Mouse (Mus musculus) embryonic facial prominence, embryonic 14.5 days (tissue): Measurements from ENCODE around the gene 1700125H20Rik. TPM values are rescaled to one million over a fixed set of nuclear protein-coding genes. Genes with fewer than 3 reads are reported as not detected.

Experiments
- ATAC-seq: fragments of 200-750 bp; cut with Nextera tagmentation; 2 replicates; pipeline ENCODE4 v1.8.0; 2017; ENCODE audit warnings: low read depth, moderate number of reproducible peaks, moderate TSS enrichment
- DNase-seq: peaks from one replicate; pipeline ENCODE4 v3.0.0-alpha.2; 2015; ENCODE audit warnings: low spot score
- H3K27ac ChIP-seq: fragments of 300-500 bp; sonication (generic); replicated peaks from 2 replicates; pipeline ENCODE4 v1.5.1; 2014; ENCODE audit warnings: low read depth, mild to moderate bottlenecking, low read length, moderate library complexity
- H3K27me3 ChIP-seq: fragments of 300-500 bp; sonication (generic); replicated peaks from 2 replicates; pipeline ENCODE4 v1.6.1; 2014; ENCODE audit warnings: low read length; ENCODE audit not compliant: control insufficient read depth, insufficient read depth
- H3K36me3 ChIP-seq: fragments of 300-500 bp; sonication (generic); 2 replicates; pipeline ENCODE4 v1.6.1; 2014; ENCODE audit warnings: low read length, mixed read lengths; ENCODE audit not compliant: control insufficient read depth, insufficient read depth
- H3K4me1 ChIP-seq: fragments of 300-500 bp; sonication (generic); 2 replicates; pipeline ENCODE4 v1.6.1; 2014; ENCODE audit warnings: antibody characterized with exemption, low read length; ENCODE audit not compliant: control insufficient read depth, insufficient read depth
- H3K4me2 ChIP-seq: fragments of 300-500 bp; sonication (generic); 2 replicates; pipeline ENCODE4 v1.6.1; 2014; ENCODE audit warnings: low read depth, mild to moderate bottlenecking, low read length, moderate library complexity, mixed read lengths
- H3K4me3 ChIP-seq: fragments of 300-500 bp; sonication (generic); 2 replicates; pipeline ENCODE4 v1.5.1; 2014; ENCODE audit warnings: low read depth, mild to moderate bottlenecking, low read length
- H3K9ac ChIP-seq: fragments of 300-500 bp; sonication (generic); 2 replicates; pipeline ENCODE4 v1.6.1; 2014; ENCODE audit warnings: low read depth, mild to moderate bottlenecking, low read length, moderate library complexity, mixed read lengths
- H3K9me3 ChIP-seq: fragments of 300-500 bp; sonication (generic); 2 replicates; pipeline ENCODE4 v1.6.1; 2016; ENCODE audit warnings: low read length; ENCODE audit not compliant: control insufficient read depth
- WGBS: fragments of 180-500 bp; shearing (Covaris S2); extraction: QIAGEN DNeasy Blood & Tissue Kit; methylation state at CpG from one replicate; pipeline ENCODE4 v1.1.7; 2014; 5-methylcytosine and 5-hydroxymethylcytosine counted together
- polyA plus RNA-seq: library from polyadenylated mRNA; unstranded; fragments of >200 nt; fragmentation: Nextera tagmentation; extraction: Ambion mirVana; gene quantifications from 2 replicates; pipeline ENCODE4 v1.2.1, GENCODE M21; 2014

The 1700125H20Rik gene
- polyA plus RNA-seq, 1 experiment from 2014 or later: 0.96 TPM

GRCm38 (mm10) chr11:85196046-85196445, 25.8 kb downstream of the 1700125H20Rik start:
- ATAC-seq (no peak), DNase-seq (no peak)
- Histone ChIP-seq H3K27me3 (no peaks in the 10 kb centered on the region), H3K4me1 (no peaks in the 10 kb centered on the region), H3K27ac (no peak overlapping the region), H3K4me3 (no peak overlapping the region), H3K9ac (no peak overlapping the region), H3K4me2 (no peak overlapping the region), H3K36me3 (peaks cover 98% of the 10 kb centered on the region), H3K9me3 (no peaks in the 10 kb centered on the region)
- WGBS: 90% methylated on average over 9 of the region's 9 CpGs

- Histone ChIP-seq H3K9me3 (no peaks in the 10 kb centered on the region), H3K4me3 (no peak overlapping the region), H3K4me2 (no peak overlapping the region), H3K9ac (no peak overlapping the region), H3K36me3 (peaks cover 100% of the 10 kb centered on the region), H3K4me1 (no peaks in the 10 kb centered on the region), H3K27ac (no peak overlapping the region), H3K27me3 (no peaks in the 10 kb centered on the region)
- ATAC-seq (no peak), DNase-seq (no peak)
- 88% methylated on average over 2 of the region's 2 CpGs for WGBS
Measured at GRCm38 (mm10) chr11:85198906-85199305, 28.7 kb downstream of the 1700125H20Rik start.

- no peaks in the 10 kb centered on the region for H3K9me3 ChIP-seq
- ATAC-seq (no peak), DNase-seq (no peak)
- H3K4me3 ChIP-seq: no peak overlapping the region
- peaks cover 93% of the 10 kb centered on the region for H3K36me3 ChIP-seq
- no peak overlapping the region for H3K27ac ChIP-seq
- H3K27me3 ChIP-seq: no peaks in the 10 kb centered on the region
- H3K4me2 ChIP-seq: no peak overlapping the region
- H3K9ac ChIP-seq: no peak overlapping the region
- H3K4me1 ChIP-seq: no peaks in the 10 kb centered on the region
Measured at GRCm38 (mm10) chr11:85206231-85206630, 36.0 kb downstream of the 1700125H20Rik start.

- H3K4me1 ChIP-seq: no peaks in the 10 kb centered on the region
- DNase-seq (no peak), ATAC-seq (no peak)
- no peak overlapping the region for H3K4me3 ChIP-seq
- WGBS: 95% methylated on average over 2 of the region's 2 CpGs
- peaks cover 95% of the 10 kb centered on the region for H3K36me3 ChIP-seq
- H3K9ac ChIP-seq: no peak overlapping the region
- no peaks in the 10 kb centered on the region for H3K9me3 ChIP-seq
- H3K27ac ChIP-seq: no peak overlapping the region
- H3K4me2 ChIP-seq: no peak overlapping the region
- no peaks in the 10 kb centered on the region for H3K27me3 ChIP-seq
Measured at GRCm38 (mm10) chr11:85211151-85211550, 40.9 kb downstream of the 1700125H20Rik start.

GRCm38 (mm10) chr11:85213215-85213614, 43.0 kb downstream of the 1700125H20Rik start:
- Histone ChIP-seq H3K9me3 (no peaks in the 10 kb centered on the region), H3K4me3 (no peak overlapping the region), H3K4me2 (no peak overlapping the region), H3K27me3 (no peaks in the 10 kb centered on the region), H3K36me3 (peaks cover 77% of the 10 kb centered on the region), H3K4me1 (no peaks in the 10 kb centered on the region), H3K27ac (no peak overlapping the region), H3K9ac (no peak overlapping the region)
- 97% methylated on average over 2 of the region's 2 CpGs for WGBS
- DNase-seq (no peak), ATAC-seq (no peak)

GRCm38 (mm10) chr11:85214679-85215078, 44.5 kb downstream of the 1700125H20Rik start:
- Histone ChIP-seq H3K27ac (no peak overlapping the region), H3K4me2 (no peak overlapping the region), H3K4me3 (no peak overlapping the region), H3K9me3 (no peaks in the 10 kb centered on the region), H3K9ac (no peak overlapping the region), H3K4me1 (no peaks in the 10 kb centered on the region), H3K27me3 (no peaks in the 10 kb centered on the region), H3K36me3 (peaks cover 63% of the 10 kb centered on the region)
- no peak for ATAC-seq
- no peak for DNase-seq
- 94% methylated on average over 3 of the region's 3 CpGs for WGBS

GRCm38 (mm10) chr11:85219014-85219413, 48.8 kb downstream of the 1700125H20Rik start:
- no peaks in the 10 kb centered on the region for H3K4me1 ChIP-seq
- no peaks in the 10 kb centered on the region for H3K27me3 ChIP-seq
- H3K4me3 ChIP-seq: no peak overlapping the region
- H3K4me2 ChIP-seq: no peak overlapping the region
- DNase-seq (no peak), ATAC-seq (no peak)
- H3K27ac ChIP-seq: no peak overlapping the region
- 81% methylated on average over 3 of the region's 3 CpGs for WGBS
- H3K36me3 ChIP-seq: peaks cover 21% of the 10 kb centered on the region
- H3K9me3 ChIP-seq: no peaks in the 10 kb centered on the region
- H3K9ac ChIP-seq: no peak overlapping the region

GRCm38 (mm10) chr11:85222561-85222960, 52.4 kb downstream of the 1700125H20Rik start:
- DNase-seq (no peak), ATAC-seq (no peak)
- Histone ChIP-seq H3K36me3 (peaks cover 12% of the 10 kb centered on the region), H3K4me2 (no peak overlapping the region), H3K9me3 (no peaks in the 10 kb centered on the region), H3K9ac (no peak overlapping the region), H3K4me3 (no peak overlapping the region), H3K4me1 (no peaks in the 10 kb centered on the region), H3K27ac (no peak overlapping the region), H3K27me3 (no peaks in the 10 kb centered on the region)
- 99% methylated on average over 6 of the region's 6 CpGs for WGBS

- no peak for DNase-seq
- no peak overlapping the region for H3K9ac ChIP-seq
- no peaks in the 10 kb centered on the region for H3K4me1 ChIP-seq
- H3K36me3 ChIP-seq: peaks cover 12% of the 10 kb centered on the region
- H3K27me3 ChIP-seq: no peaks in the 10 kb centered on the region
- no peak overlapping the region for H3K4me3 ChIP-seq
- 98% methylated on average over 3 of the region's 3 CpGs for WGBS
- no peaks in the 10 kb centered on the region for H3K9me3 ChIP-seq
- no peak for ATAC-seq
- H3K4me2 ChIP-seq: no peak overlapping the region
- H3K27ac ChIP-seq: no peak overlapping the region
Measured at GRCm38 (mm10) chr11:85223248-85223647, 53.0 kb downstream of the 1700125H20Rik start.
